Mouse (Mus musculus) heart, adult 2 months (tissue): ENCODE measurements around the gene Tango2.

ENCODE experiments used
- CTCF ChIP-seq: fragments of 200-600 bp; IDR thresholded peaks from 2 replicates; pipeline ENCODE4 v1.8.1; 2022; ENCODE audit warnings: antibody characterized with exemption, mild to moderate bottlenecking, moderate library complexity
- EP300 ChIP-seq: fragments of 200-500 bp; IDR thresholded peaks from 2 replicates; pipeline ENCODE4 v1.6.1; 2011; ENCODE audit warnings: low read depth, low read length, control low read depth; ENCODE audit not compliant: insufficient read depth
- POLR2A ChIP-seq: fragments of 200-500 bp; IDR thresholded peaks from 2 replicates; pipeline ENCODE4 v1.6.1; 2011; ENCODE audit warnings: mild to moderate bottlenecking, low read depth, low read length, control low read depth; ENCODE audit not compliant: insufficient read depth

- no peak for TF ChIP-seq EP300
- no peak for TF ChIP-seq POLR2A
- no peak for TF ChIP-seq CTCF
Observed at GRCm38 (mm10) chr16:18327936-18328335, 20.0 kb downstream of the Tango2 start.
